Mouse (Mus musculus): ENCODE measurements around the gene Ctps2.

Ctps2 gene

DNA sequence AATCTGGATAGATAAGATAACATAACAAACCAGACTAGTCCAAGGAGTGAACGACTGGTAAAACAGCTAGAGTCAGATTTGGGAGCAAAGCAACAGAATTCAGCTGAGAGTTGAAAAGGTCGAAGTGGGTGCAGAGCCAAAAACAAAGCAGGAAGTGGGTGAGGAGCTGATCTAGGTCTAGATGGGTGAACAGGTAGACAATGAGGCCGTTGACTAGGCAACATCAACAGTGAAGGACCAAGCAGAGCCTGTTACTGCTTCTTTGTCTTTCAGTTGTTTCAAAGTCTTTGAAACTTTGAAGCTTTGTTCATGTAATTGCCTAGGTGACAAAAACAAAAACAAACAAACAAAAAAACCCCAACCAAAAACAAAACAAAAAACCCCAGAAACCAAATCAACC is 75.2 kb downstream of the Ctps2 start:
- DNase-seq (ENCODE audit: low spot score in 2 of 2): no peak

DNA sequence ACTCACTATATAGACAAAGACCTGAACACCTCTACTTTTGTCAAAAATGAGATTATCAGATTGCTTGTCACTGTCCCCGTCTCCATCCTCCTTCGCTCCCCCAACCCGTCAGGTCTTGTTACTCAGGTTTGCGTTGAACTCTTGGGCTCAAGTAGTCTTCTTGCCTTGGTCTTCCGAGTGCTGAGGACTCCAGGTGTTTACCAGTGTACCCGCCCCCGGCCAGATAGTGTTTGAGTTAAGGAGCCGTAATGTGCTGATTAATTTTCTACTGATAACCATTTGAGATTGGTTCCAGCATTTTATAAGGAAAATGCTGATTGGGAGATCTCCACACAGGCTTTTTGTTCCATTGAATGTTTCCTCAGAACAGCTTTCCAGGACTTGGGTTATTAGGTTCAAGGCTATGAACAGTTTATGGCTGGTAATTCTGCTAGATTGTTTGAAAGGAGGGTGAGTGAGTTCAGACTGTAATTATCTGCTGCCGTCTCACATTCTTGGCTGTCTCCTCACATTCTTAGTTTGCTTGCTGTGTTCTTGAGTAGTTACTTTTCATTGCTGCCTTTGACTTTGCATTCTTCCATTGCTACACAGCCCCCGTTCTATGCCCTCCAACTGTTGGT is 85.9 kb downstream of the Ctps2 start:
- DNase-seq (ENCODE audit: low spot score in 2 of 2): no peak

DNA sequence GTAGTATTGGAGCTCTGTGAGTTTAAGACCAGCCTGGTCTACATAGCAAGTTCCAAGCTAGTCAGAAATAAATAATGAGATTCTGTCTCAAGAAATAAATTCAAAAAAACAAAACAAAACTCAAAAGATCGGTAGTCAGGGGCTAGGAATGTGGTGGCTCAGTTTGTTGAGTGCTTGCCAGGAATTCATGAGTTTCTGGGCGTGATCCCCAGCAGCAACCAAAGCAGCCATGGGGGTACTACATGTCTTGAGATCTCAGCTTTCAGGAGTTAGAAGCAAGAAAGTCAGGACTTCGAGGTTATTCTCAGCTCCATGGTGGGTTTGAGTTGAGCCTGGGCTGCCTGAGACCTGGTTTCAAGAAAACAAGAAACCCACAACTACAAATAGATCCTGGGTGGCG is 90.4 kb downstream of the Ctps2 start:
- DNase-seq (ENCODE audit: low spot score in 2 of 2): no peak

DNA sequence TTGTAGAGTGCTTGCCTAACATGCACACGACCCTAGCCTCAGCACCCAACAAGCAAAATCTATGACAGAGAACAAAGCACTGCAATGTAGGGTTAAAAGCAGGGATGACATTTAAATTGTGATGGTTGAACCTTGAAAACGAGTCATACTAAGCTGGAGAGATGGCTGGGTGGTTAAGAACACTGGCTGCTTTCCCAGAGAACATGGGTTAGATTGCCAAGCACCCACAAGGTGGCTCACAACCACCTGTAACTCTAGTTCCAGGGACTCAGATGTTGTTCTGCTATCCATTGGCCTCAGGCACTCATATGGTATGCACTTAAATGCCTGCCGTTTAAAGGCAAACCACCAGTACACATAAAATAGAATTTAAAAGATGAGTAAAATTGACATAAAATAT is 91.1 kb downstream of the Ctps2 start:
- DNase-seq (ENCODE audit: low spot score in 2 of 2): no peak

DNA sequence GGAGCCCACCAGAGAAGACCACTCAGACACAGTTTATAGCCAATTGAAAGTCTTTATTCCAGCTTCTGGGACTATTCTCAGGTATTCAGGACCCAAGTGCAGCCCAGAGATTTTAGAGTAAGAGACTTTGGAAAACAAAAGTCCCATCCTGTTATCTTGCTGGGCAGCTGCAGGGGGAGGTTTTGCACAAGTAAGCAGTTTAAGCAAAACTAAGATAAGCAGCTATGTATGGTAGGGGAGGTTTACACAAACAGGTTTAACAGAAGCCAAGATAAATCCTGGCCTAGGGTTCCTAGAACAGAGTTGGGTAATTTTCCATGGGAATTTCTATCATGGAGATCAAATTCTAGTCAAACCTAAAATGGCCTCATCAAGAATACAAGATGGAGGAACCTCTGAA is 126.8 kb downstream of the Ctps2 start:
- no peak for DNase-seq (ENCODE audit: low spot score in 2 of 2)

DNA sequence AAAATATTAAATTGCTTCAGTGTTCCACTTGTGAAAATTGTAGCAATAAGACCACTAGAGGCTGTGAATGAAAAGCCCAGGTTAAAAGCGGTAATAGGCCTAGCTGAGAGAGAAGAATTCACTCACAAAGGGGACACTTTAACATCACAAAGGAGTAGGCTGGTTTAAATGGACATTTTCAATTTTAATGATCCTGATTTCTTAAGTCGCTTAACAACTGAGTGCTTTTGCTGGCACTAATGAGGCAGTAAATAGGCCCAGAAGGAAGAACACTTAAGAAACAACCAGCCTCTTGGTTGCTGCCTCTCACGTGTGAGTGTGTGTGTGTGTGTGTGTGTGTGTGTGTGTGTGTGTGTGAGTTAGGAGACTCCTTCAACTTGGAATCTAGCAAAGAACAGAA is 137.7 kb downstream of the Ctps2 start:
- no peak for DNase-seq (ENCODE audit: low spot score in 2 of 2)

DNA sequence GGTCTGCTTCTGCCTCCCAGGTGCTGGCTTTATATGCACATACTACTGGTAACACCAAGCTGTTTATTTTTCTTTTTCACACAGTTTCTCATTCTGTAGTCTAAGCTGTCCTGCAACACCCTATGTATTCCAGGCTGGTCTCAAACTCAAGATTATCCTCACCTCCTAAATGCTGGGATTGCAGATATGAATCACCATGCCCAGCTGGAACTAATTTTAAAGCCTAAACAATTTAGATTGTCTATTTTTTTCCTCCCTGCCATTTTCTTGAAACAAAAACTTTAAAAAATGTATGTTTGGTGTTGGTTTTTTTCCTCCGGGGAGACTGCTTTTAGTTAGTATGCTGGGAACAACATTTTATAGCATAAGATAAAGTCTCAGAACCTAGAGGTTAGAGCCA is 141.7 kb downstream of the Ctps2 start:
- DNase-seq (ENCODE audit: low spot score in 2 of 2): no peak

DNA sequence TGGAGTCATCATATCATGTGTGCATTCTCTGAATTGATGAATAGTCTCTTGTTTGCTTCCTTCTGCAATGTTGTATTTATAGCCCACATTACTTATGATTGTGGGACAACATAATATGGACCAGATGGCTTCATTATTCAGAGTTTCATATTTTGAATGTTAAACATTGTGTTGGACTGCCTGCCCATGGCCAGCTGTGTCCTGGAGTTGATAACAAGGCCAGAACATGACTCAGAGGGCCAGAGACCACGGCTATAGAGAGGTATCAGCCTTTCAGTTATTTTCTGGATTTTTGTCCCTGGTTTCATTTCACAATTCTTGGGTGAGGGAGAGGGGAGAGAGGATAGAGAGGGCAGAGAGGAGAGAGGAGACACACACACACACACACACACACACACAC is 162.9 kb downstream of the Ctps2 start:
- DNase-seq (ENCODE audit: low spot score in 2 of 2): no peak
